Mouse (Mus musculus) limb, embryonic 14.5 days (tissue): Measurements from ENCODE around the gene Exoc3l4. TPM values are rescaled to one million over a fixed set of nuclear protein-coding genes. Genes with fewer than 3 reads are reported as not detected.

Experiments
- ATAC-seq: fragments of 200-750 bp; cut with Nextera tagmentation; 2 replicates; pipeline ENCODE4 v1.8.0; 2017; ENCODE audit warnings: low read depth, moderate number of reproducible peaks, moderate TSS enrichment; ENCODE audit not compliant: low FRiP score
- DNase-seq: peaks from one replicate; pipeline ENCODE4 v3.0.0-alpha.2; 2015; ENCODE audit warnings: low spot score
- H3K27ac ChIP-seq: fragments of 300-500 bp; sonication (generic); replicated peaks from 2 replicates; pipeline ENCODE4 v1.5.1; 2014; ENCODE audit warnings: low read depth, mild to moderate bottlenecking, low read length, moderate library complexity, mixed read lengths
- H3K27me3 ChIP-seq: fragments of 300-500 bp; sonication (generic); 2 replicates; pipeline ENCODE4 v1.6.1; 2014; ENCODE audit warnings: low read length, mixed read lengths; ENCODE audit not compliant: control insufficient read depth, insufficient read depth
- H3K36me3 ChIP-seq: fragments of 300-500 bp; sonication (generic); 2 replicates; pipeline ENCODE4 v1.6.1; 2014; ENCODE audit warnings: mild to moderate bottlenecking, low read length, moderate library complexity, mixed read lengths; ENCODE audit not compliant: control insufficient read depth, insufficient read depth
- H3K4me1 ChIP-seq: fragments of 300-500 bp; sonication (generic); 2 replicates; pipeline ENCODE4 v1.6.1; 2014; ENCODE audit warnings: antibody characterized with exemption, low read length, mixed read lengths; ENCODE audit not compliant: control insufficient read depth, insufficient read depth
- H3K4me2 ChIP-seq: fragments of 300-500 bp; sonication (generic); replicated peaks from 2 replicates; pipeline ENCODE4 v1.6.1; 2014; ENCODE audit warnings: low read depth, mild to moderate bottlenecking, low read length, moderate library complexity; ENCODE audit not compliant: severe bottlenecking
- H3K4me3 ChIP-seq: fragments of 300-500 bp; sonication (generic); replicated peaks from 2 replicates; pipeline ENCODE4 v1.5.1; 2014; ENCODE audit warnings: low read length
- H3K9ac ChIP-seq: fragments of 300-500 bp; sonication (generic); 2 replicates; pipeline ENCODE4 v1.6.1; 2014; ENCODE audit warnings: mild to moderate bottlenecking, low read depth, low read length, moderate library complexity; ENCODE audit not compliant: severe bottlenecking
- H3K9me3 ChIP-seq: fragments of 300-500 bp; sonication (generic); 2 replicates; pipeline ENCODE4 v1.6.1; 2016; ENCODE audit warnings: low read length; ENCODE audit not compliant: control insufficient read depth
- POLR2A ChIP-seq: fragments of 200-500 bp; IDR thresholded peaks from 2 replicates; pipeline ENCODE4 v1.8.0; 2012; ENCODE audit warnings: inconsistent platforms, mild to moderate bottlenecking, moderate library complexity, borderline replicate concordance; ENCODE audit not compliant: insufficient read depth, insufficient read length; ENCODE audit errors: extremely low read depth
- WGBS: fragments of 180-500 bp; shearing (Covaris S2); extraction: QIAGEN DNeasy Blood & Tissue Kit; methylation state at CpG from one replicate; pipeline ENCODE4 v1.1.7; 2014; 5-methylcytosine and 5-hydroxymethylcytosine counted together
- polyA plus RNA-seq, 2 experiments: library from polyadenylated mRNA; depleted of rRNA in 1 of 2; stranded (reverse) in 1 of 2; unstranded in 1 of 2; fragments of >200 nt; fragmentation: Nextera tagmentation in 1 of 2; extraction: Ambion mirVana in 1 of 2; gene quantifications; 2 replicates each; pipeline versions ENCODE4 v1.2.1 to v1.2.3; 2012 to 2014

Exoc3l4 gene
- polyA plus RNA-seq, 2 experiments: 7.7 to 11.7 TPM

GRCm38 (mm10) chr12:111443921-111444831 lies 27.4 kb downstream of the Exoc3l4 start:
- 30% methylated on average over 10 of the region's 10 CpGs for WGBS

GRCm38 (mm10) chr12:111445161-111445889 lies 28.5 kb downstream of the Exoc3l4 start:
- DNase-seq (no peak), ATAC-seq (no peak)
- H3K9ac ChIP-seq: no peak overlapping the region
- no peaks in the 10 kb centered on the region for H3K9me3 ChIP-seq
- peaks cover 19% of the 10 kb centered on the region for H3K4me1 ChIP-seq
- no peak overlapping the region for H3K27ac ChIP-seq
- H3K36me3 ChIP-seq: no peaks in the 10 kb centered on the region
- WGBS: 3% methylated on average over 48 of the region's 52 CpGs
- no peak for TF ChIP-seq POLR2A
- peak overlapping the region; percentile 42 for H3K4me2 ChIP-seq
- H3K4me3 ChIP-seq: peak overlapping the region; percentile 21
- peaks cover 93% of the 10 kb centered on the region for H3K27me3 ChIP-seq

More at GRCm38 (mm10) chr12:111443921-111444831, 27.4 kb downstream of the Exoc3l4 start:
- TF ChIP-seq POLR2A: no peak
- DNase-seq (no peak), ATAC-seq (no peak)
- peaks cover 85% of the 10 kb centered on the region for H3K27me3 ChIP-seq
- H3K36me3 ChIP-seq: no peaks in the 10 kb centered on the region
- no peak overlapping the region for H3K27ac ChIP-seq
- no peak overlapping the region for H3K4me3 ChIP-seq
- H3K9me3 ChIP-seq: no peaks in the 10 kb centered on the region
- H3K4me1 ChIP-seq: peaks cover 19% of the 10 kb centered on the region
- H3K4me2 ChIP-seq: no peak overlapping the region
- no peak overlapping the region for H3K9ac ChIP-seq

- H3K9me3 ChIP-seq: no peaks in the 10 kb centered on the region
- H3K4me2 ChIP-seq: peak overlapping the region; percentile 42
- 9% methylated on average over 25 of the region's 27 CpGs for WGBS
- H3K36me3 ChIP-seq: no peaks in the 10 kb centered on the region
- peak overlapping the region; percentile 21 for H3K4me3 ChIP-seq
- TF ChIP-seq POLR2A: no peak
- ATAC-seq: no peak
- no peak for DNase-seq
- peaks cover 23% of the 10 kb centered on the region for H3K4me1 ChIP-seq
- peaks cover 91% of the 10 kb centered on the region for H3K27me3 ChIP-seq
- H3K27ac ChIP-seq: no peak overlapping the region
- H3K9ac ChIP-seq: no peak overlapping the region
Observed at GRCm38 (mm10) chr12:111445890-111446613, 29.2 kb downstream of the Exoc3l4 start.

GRCm38 (mm10) chr12:111446745-111447144 lies 29.9 kb downstream of the Exoc3l4 start:
- peaks cover 23% of the 10 kb centered on the region for H3K4me1 ChIP-seq
- TF ChIP-seq POLR2A: no peak
- no peaks in the 10 kb centered on the region for H3K9me3 ChIP-seq
- 18% methylated on average over 5 of the region's 5 CpGs for whole genome bisulfite sequencing
- peaks cover 90% of the 10 kb centered on the region for H3K27me3 ChIP-seq
- H3K27ac ChIP-seq: no peak overlapping the region
- no peak overlapping the region for H3K4me3 ChIP-seq
- H3K36me3 ChIP-seq: no peaks in the 10 kb centered on the region
- ATAC-seq (no peak), DNase-seq (no peak)
- H3K9ac ChIP-seq: no peak overlapping the region
- H3K4me2 ChIP-seq: no peak overlapping the region

GRCm38 (mm10) chr12:111447350-111447749 lies 30.5 kb downstream of the Exoc3l4 start:
- no peak for DNase-seq
- H3K9me3 ChIP-seq: no peaks in the 10 kb centered on the region
- TF ChIP-seq POLR2A: no peak
- no peak for ATAC-seq
- peaks cover 21% of the 10 kb centered on the region for H3K4me1 ChIP-seq
- no peak overlapping the region for H3K27ac ChIP-seq
- H3K4me2 ChIP-seq: no peak overlapping the region
- H3K4me3 ChIP-seq: no peak overlapping the region
- WGBS: 22% methylated on average over 9 of the region's 9 CpGs
- no peaks in the 10 kb centered on the region for H3K36me3 ChIP-seq
- H3K9ac ChIP-seq: no peak overlapping the region
- H3K27me3 ChIP-seq: peaks cover 84% of the 10 kb centered on the region
